Mouse (Mus musculus): Measurements from ENCODE around the gene Prkd2. TPM values are rescaled to one million over a fixed set of nuclear protein-coding genes. Genes with fewer than 3 reads are reported as not detected.
A peak's percentile ranks its signal among the peaks of the same experiment; 100 is the strongest.

Gene Prkd2
- total and polyA plus RNA-seq, 3 experiments, result 9.8 to 39.0 (median 18.0) TPM

GRCm38 (mm10) chr7:16841561-16842560 lies 841 bp upstream of the Prkd2 start:
- dilution Hi-C loops (cut with MboI; ENCODE audit: extremely low pct_ligation_motif_present, extremely low pct_unique_long_range_greater_than_20kb, low sequenced_read_pairs), result no loop called here
- in situ Hi-C loops (cut with MboI; ENCODE audit: low pct_ligation_motif_present, low pct_unique_long_range_greater_than_20kb, low sequenced_read_pairs), result no loop called here
- Histone ChIP-seq H3K4me1 (ENCODE audit: control insufficient read depth in 1 of 2, insufficient read depth in 2 of 2) (peaks cover 24 to 53% of the 10 kb centered on the region in 2 experiments), H3K4me2 (ENCODE audit: insufficient read depth, low read depth, poor library complexity, severe bottlenecking) (peak overlapping the region; percentile 88), H3K4me3 (replicated peaks in 1 of 3; ENCODE audit: low read depth in 2 of 3, low read length in 2 of 3, poor library complexity in 1 of 3) (peak overlapping the region in 2 of 3 experiments; percentile 14 to 86), H3K27ac (ENCODE audit: insufficient read depth, low read depth) (peak overlapping the region; percentile 91), H3K27me3 (replicated peaks) (no peaks in the 10 kb centered on the region), H3K9me3 (replicated peaks; ENCODE audit: low read length) (no peaks in the 10 kb centered on the region), H3K9ac (ENCODE audit: insufficient read depth, low read depth) (peak overlapping the region; percentile 93), H3K79me2 (replicated peaks; ENCODE audit: control insufficient read depth, extremely low read depth, insufficient read depth, poor library complexity, severe bottlenecking) (peaks cover 24% of the 10 kb centered on the region), H3K36me3 (replicated peaks in 1 of 2; ENCODE audit: control insufficient read depth in 1 of 2, insufficient read depth in 1 of 2, low read length in 1 of 2) (peaks cover 43 to 54% of the 10 kb centered on the region in 2 experiments)
- DNase-seq (ENCODE audit: extremely low read depth), result peak; percentile 80
- TF ChIP-seq CHD2 (IDR thresholded peaks at IDR 0.05; ENCODE audit: low read length) (no peak), MEF2A (IDR thresholded peaks at IDR 0.05; ENCODE audit: borderline replicate concordance, low read depth, low read length) (no peak; the same call in 1 of the 2 replicates), NELFE (IDR thresholded peaks at IDR 0.05; ENCODE audit: low read depth, low read length) (peak; percentile 20; the same call in 1 of the 2 replicates), JUN (IDR thresholded peaks at IDR 0.05; ENCODE audit: insufficient read depth, low read depth, low read length) (no peak), ZMIZ1 (IDR thresholded peaks at IDR 0.05; ENCODE audit: low read depth, low read length) (no peak), MAX (IDR thresholded peaks at IDR 0.05; ENCODE audit: low read length) (peak; percentile 98), USF2 (conservative IDR thresholded peaks at IDR 0.05; ENCODE audit: low read depth, low read length) (peak; percentile 45; the same call in 1 of the 2 replicates), USF1 (IDR thresholded peaks at IDR 0.05; ENCODE audit: low read depth, low read length) (peak; percentile 38), IRF4 (IDR thresholded peaks at IDR 0.05; ENCODE audit: low read depth, low read length) (no peak), CHD1 (IDR thresholded peaks at IDR 0.05; ENCODE audit: low read depth, low read length) (no peak), MAFK (IDR thresholded peaks at IDR 0.05; ENCODE audit: insufficient replicate concordance, low read length) (no peak), PAX5 (IDR thresholded peaks at IDR 0.05; ENCODE audit: low read length) (no peak), JUND (conservative IDR thresholded peaks at IDR 0.05; ENCODE audit: low read depth, low read length) (no peak), MAZ (IDR thresholded peaks at IDR 0.05; ENCODE audit: low read depth, low read length) (peak; percentile 98), GABPA (IDR thresholded peaks at IDR 0.05; ENCODE audit: insufficient replicate concordance, low read depth, low read length) (no peak), MXI1 (IDR thresholded peaks at IDR 0.05; ENCODE audit: low read depth, low read length) (peak; percentile 91), ZNF384 (IDR thresholded peaks at IDR 0.05; ENCODE audit: low read depth, low read length) (no peak), SIN3A (IDR thresholded peaks at IDR 0.05; ENCODE audit: low read length) (peak; percentile 77), TCF12 (IDR thresholded peaks at IDR 0.05; ENCODE audit: low read depth, low read length) (peak; percentile 73), ZKSCAN1 (IDR thresholded peaks at IDR 0.05; ENCODE audit: borderline replicate concordance, low read depth, low read length) (no peak), RAD21 (IDR thresholded peaks at IDR 0.05; ENCODE audit: low read depth, low read length) (no peak), ELF1 (IDR thresholded peaks at IDR 0.05; ENCODE audit: low read depth, low read length) (peak; percentile 44; the same call in 1 of the 2 replicates), BHLHE40 (IDR thresholded peaks at IDR 0.05; ENCODE audit: low read depth, low read length) (peak; percentile 67), NRF1 (IDR thresholded peaks at IDR 0.05; ENCODE audit: low read depth, low read length) (no peak), ETS1 (conservative IDR thresholded peaks at IDR 0.05; ENCODE audit: low read depth, low read length) (peak; percentile 63), HCFC1 (IDR thresholded peaks at IDR 0.05; ENCODE audit: low read depth, low read length) (peak; percentile 19; the same call in 1 of the 2 replicates), CTCF (conservative IDR thresholded peaks at IDR 0.05 in 1 of 2, IDR thresholded peaks at IDR 0.05 in 1 of 2; ENCODE audit: low read depth in 2 of 2, low read length in 2 of 2) (no peak), POLR2A (IDR thresholded peaks at IDR 0.05; ENCODE audit: low read depth, low read length) (peak; percentile 41; the same call in 1 of the 2 replicates), MYC (IDR thresholded peaks at IDR 0.05; ENCODE audit: low read depth, low read length) (peak; percentile 99), RCOR1 (conservative IDR thresholded peaks at IDR 0.05; ENCODE audit: low read depth, low read length) (no peak), E2F4 (IDR thresholded peaks at IDR 0.05; ENCODE audit: insufficient replicate concordance, low read depth, low read length) (no peak), EP300 (IDR thresholded peaks at IDR 0.05; ENCODE audit: low read length) (peak; percentile 12), ZC3H11A (IDR thresholded peaks at IDR 0.05; ENCODE audit: low read depth, low read length) (no peak), SMC3 (IDR thresholded peaks at IDR 0.05; ENCODE audit: low read depth, low read length) (no peak), POLR2AphosphoS2 (IDR thresholded peaks at IDR 0.05; ENCODE audit: low read depth, low read length) (peak; percentile 57; the same call in 1 of the 2 replicates), TBP (conservative IDR thresholded peaks at IDR 0.05; ENCODE audit: low read depth, low read length) (no peak), KAT2A (IDR thresholded peaks at IDR 0.05; ENCODE audit: insufficient replicate concordance, low read length) (no peak), UBTF (IDR thresholded peaks at IDR 0.05; ENCODE audit: low read depth, low read length) (no peak)
